Mouse (Mus musculus): Measurements from ENCODE around the gene Atg7.

Atg7 gene

GRCm38 (mm10) chr6:114826889-114827288 lies 184.0 kb downstream of the Atg7 start:
- no peak for DNase-seq

- DNase-seq = no peak
Measured at GRCm38 (mm10) chr6:114829660-114830438, 187.0 kb downstream of the Atg7 start.

- no peak for DNase-seq
Measured at GRCm38 (mm10) chr6:114831807-114832206, 188.9 kb downstream of the Atg7 start.

GRCm38 (mm10) chr6:114833058-114833685 lies 190.3 kb downstream of the Atg7 start:
- DNase-seq = no peak

- DNase-seq = no peak
Measured at GRCm38 (mm10) chr6:114833791-114834346, 191.0 kb downstream of the Atg7 start.

GRCm38 (mm10) chr6:114835344-114835743 lies 192.4 kb downstream of the Atg7 start:
- no peak for DNase-seq

GRCm38 (mm10) chr6:114835752-114836151 lies 192.9 kb downstream of the Atg7 start:
- no peak for DNase-seq

GRCm38 (mm10) chr6:114836433-114836832 lies 193.5 kb downstream of the Atg7 start:
- DNase-seq = no peak

- DNase-seq = no peak
Measured at GRCm38 (mm10) chr6:114838872-114839271, 196.0 kb downstream of the Atg7 start.

- no peak for DNase-seq
Measured at GRCm38 (mm10) chr6:114840012-114840411, 197.1 kb downstream of the Atg7 start.

- DNase-seq = no peak
Measured at GRCm38 (mm10) chr6:114842131-114842530, 199.2 kb downstream of the Atg7 start.

- DNase-seq = no peak
Measured at GRCm38 (mm10) chr6:114842863-114843262, 200.0 kb downstream of the Atg7 start.

- DNase-seq = no peak
Measured at GRCm38 (mm10) chr6:114846153-114846772, 203.4 kb downstream of the Atg7 start.

GRCm38 (mm10) chr6:114847582-114848174 lies 204.8 kb downstream of the Atg7 start:
- DNase-seq = no peak

GRCm38 (mm10) chr6:114848761-114849160 lies 205.9 kb downstream of the Atg7 start:
- no peak for DNase-seq

- DNase-seq = no peak
Measured at GRCm38 (mm10) chr6:114849787-114850186, 206.9 kb downstream of the Atg7 start.

GRCm38 (mm10) chr6:114851688-114852087 lies 208.8 kb downstream of the Atg7 start:
- no peak for DNase-seq

- no peak for DNase-seq
Measured at GRCm38 (mm10) chr6:114852739-114853138, 209.8 kb downstream of the Atg7 start.

- DNase-seq = no peak
Measured at GRCm38 (mm10) chr6:114854368-114854767, 211.5 kb downstream of the Atg7 start.

GRCm38 (mm10) chr6:114855644-114856043 lies 212.7 kb downstream of the Atg7 start:
- DNase-seq = no peak

- no peak for DNase-seq
Measured at GRCm38 (mm10) chr6:114856501-114856900, 213.6 kb downstream of the Atg7 start.

GRCm38 (mm10) chr6:114857996-114858721 lies 215.3 kb downstream of the Atg7 start:
- no peak for DNase-seq

- DNase-seq = no peak
Measured at GRCm38 (mm10) chr6:114858722-114859053, 215.8 kb downstream of the Atg7 start.
